Mouse (Mus musculus) G1E (cell line): ENCODE data around the gene Rsbn1. TPM values are rescaled to one million over a fixed set of nuclear protein-coding genes. Genes with fewer than 3 reads are reported as not detected.

Experiments used
- ATAC-seq: 2 replicates; pipeline ENCODE4 v1.8.0; 2016; ENCODE audit warnings: mild to moderate bottlenecking; ENCODE audit not compliant: insufficient number of reproducible peaks, poor library complexity, low FRiP score, severe bottlenecking; ENCODE audit errors: extremely low read depth
- DNase-seq: peaks from one replicate; pipeline ENCODE4 v3.0.0; 2012; ENCODE audit warnings: low spot score
- H3K27me3 ChIP-seq: 2 replicates; pipeline ENCODE4 v1.6.1; 2012; ENCODE audit warnings: mild to moderate bottlenecking, low read length, inconsistent platforms; ENCODE audit not compliant: insufficient read depth
- H3K36me3 ChIP-seq: replicated peaks from 2 replicates; pipeline ENCODE3; 2012; ENCODE audit warnings: mild to moderate bottlenecking, inconsistent platforms
- H3K4me1 ChIP-seq: 2 replicates; pipeline ENCODE4 v1.6.1; 2012; ENCODE audit warnings: low read depth, low read length, inconsistent platforms, mixed read lengths; ENCODE audit not compliant: insufficient read depth
- H3K4me3 ChIP-seq: 2 replicates; pipeline ENCODE4 v1.5.1; 2012; ENCODE audit warnings: low read depth, mild to moderate bottlenecking, inconsistent platforms, low read length, moderate library complexity, mixed read lengths
- H3K9me3 ChIP-seq: replicated peaks from 2 replicates; pipeline ENCODE4 v1.6.1; 2012; ENCODE audit warnings: inconsistent platforms
- CTCF ChIP-seq: IDR thresholded peaks from 2 replicates; pipeline ENCODE4 v1.5.1; 2012; ENCODE audit warnings: low read depth, low read length, inconsistent platforms, mixed read lengths
- GATA1 ChIP-seq: IDR thresholded peaks from 2 replicates; pipeline ENCODE4 v1.6.1; 2012; ENCODE audit warnings: borderline replicate concordance, low read length, inconsistent platforms, mixed read lengths
- GATA2 ChIP-seq: IDR thresholded peaks from 2 replicates; pipeline ENCODE4 v1.6.1; 2012; ENCODE audit warnings: low read depth, low read length, inconsistent platforms, borderline replicate concordance
- POLR2AphosphoS5 ChIP-seq: IDR thresholded peaks from 2 replicates; pipeline ENCODE4 v1.6.1; 2012; ENCODE audit warnings: low read depth, low read length, inconsistent platforms; ENCODE audit not compliant: insufficient replicate concordance
- TAL1 ChIP-seq: conservative IDR thresholded peaks from 2 replicates; pipeline ENCODE4 v1.6.1; 2012; ENCODE audit warnings: low read depth, low read length, inconsistent platforms, mixed read lengths
- polyA plus RNA-seq: library from polyadenylated mRNA; stranded (reverse); fragments of >175 nt; gene quantifications from 2 replicates; pipeline ENCODE4 v1.2.3, GENCODE M21; 2012
- total RNA-seq, 2 experiments: library from RNA; stranded (forward) in 1 of 2; stranded (reverse) in 1 of 2; fragments of 200-1000 nt in 1 of 2; fragments of >200 nt in 1 of 2; fragmentation: Nextera tagmentation in 1 of 2; gene quantifications; 2 replicates each; pipeline ENCODE4 v1.2.3; 2014 to 2017

Gene Rsbn1
- total and polyA plus RNA-seq, 3 experiments = 13.3 to 38.9 (median 34.7) TPM

DNA sequence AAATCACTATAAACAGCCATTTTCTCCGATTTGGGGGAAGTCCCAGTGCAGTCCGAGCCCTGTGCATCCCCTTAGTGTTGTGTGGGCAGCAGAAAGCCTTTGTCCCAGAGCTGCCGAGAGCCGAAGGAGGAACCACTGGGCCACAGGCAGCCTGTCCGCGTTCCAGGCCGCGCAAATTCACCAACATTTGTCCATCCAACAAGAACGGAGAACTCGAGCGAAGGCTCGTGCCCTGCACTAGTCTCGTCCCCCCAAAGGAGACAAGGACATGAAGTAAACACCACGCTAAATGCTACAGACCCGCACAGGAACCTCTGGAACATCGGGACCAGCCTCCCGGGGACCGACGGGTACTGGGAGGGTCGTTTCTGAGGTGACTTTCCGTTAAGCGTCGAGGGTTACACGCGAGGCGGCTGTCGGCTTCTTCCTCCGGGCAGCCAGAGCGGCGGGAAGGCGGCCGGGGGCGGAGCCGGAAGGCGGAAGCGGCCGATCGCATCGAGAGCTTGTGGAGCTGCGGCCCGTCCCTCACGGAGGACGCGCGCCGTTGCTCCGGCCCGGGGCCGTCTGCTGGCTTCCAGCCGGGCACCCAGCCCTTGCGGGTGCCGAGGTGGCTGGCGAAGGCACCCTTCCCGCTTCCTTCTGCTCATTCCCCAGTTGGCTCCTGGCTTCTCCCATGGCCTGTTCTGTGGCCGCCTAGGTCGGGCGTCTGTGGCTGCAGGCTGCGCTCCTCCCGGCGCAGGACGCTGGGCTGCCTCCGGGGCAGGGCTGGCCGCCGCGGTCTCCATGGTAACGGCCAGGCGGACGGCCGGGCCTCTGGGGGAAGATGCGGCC lies 54.2 kb downstream of the Rsbn1 start, which contains the start of gene Phtf1:
Gene Phtf1, plus strand, starts transcription at position 250 of the 831 bp plus-strand sequence.
- no peaks in the 10 kb centered on the region for H3K27me3 ChIP-seq
- peak; percentile 73 for ATAC-seq

DNA sequence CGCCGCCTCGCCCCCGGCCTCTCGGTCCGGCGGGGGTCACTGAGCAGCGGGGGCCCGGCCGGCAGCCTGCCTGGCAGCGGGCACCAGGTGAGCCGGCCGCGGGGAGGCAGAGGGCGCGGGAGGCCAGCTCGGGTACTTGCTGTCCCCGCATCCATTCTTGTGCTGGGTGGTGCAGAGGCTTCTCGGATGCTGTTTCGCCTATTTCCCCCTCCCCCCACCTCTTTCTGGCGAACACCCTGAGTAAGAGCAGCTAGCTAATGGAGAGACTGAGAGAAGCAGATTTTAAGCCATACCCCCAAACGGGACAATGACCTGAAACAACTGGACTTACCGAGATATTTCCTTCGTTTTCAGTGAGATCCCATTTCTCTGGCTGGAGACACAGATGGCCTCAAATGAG lies 54.8 kb downstream of the Rsbn1 start:
- TF ChIP-seq TAL1 = no peak
- no peak for TF ChIP-seq POLR2AphosphoS5
- no peak for TF ChIP-seq GATA1
- TF ChIP-seq CTCF = no peak
- TF ChIP-seq GATA2 = no peak
- Histone ChIP-seq H3K36me3 (peaks cover 37% of the 10 kb centered on the region), H3K4me3 (peak overlapping the region; percentile 93), H3K4me1 (peaks cover 29% of the 10 kb centered on the region), H3K9me3 (no peaks in the 10 kb centered on the region), H3K27me3 (no peaks in the 10 kb centered on the region)
- ATAC-seq (no peak), DNase-seq (no peak)

More for the DNA sequence above, 54.2 kb downstream of the Rsbn1 start, which contains the start of gene Phtf1:
- Histone ChIP-seq H3K36me3 (peaks cover 37% of the 10 kb centered on the region), H3K4me3 (peak within 1 kb of the TSS; percentile 93), H3K9me3 (no peaks in the 10 kb centered on the region), H3K4me1 (peaks cover 26% of the 10 kb centered on the region)
- peak; percentile 67 for DNase-seq
- TF ChIP-seq GATA1 (no peak), GATA2 (no peak), CTCF (no peak), TAL1 (no peak), POLR2AphosphoS5 (peak; percentile 85; the same call in 1 of the 2 replicates)

DNA sequence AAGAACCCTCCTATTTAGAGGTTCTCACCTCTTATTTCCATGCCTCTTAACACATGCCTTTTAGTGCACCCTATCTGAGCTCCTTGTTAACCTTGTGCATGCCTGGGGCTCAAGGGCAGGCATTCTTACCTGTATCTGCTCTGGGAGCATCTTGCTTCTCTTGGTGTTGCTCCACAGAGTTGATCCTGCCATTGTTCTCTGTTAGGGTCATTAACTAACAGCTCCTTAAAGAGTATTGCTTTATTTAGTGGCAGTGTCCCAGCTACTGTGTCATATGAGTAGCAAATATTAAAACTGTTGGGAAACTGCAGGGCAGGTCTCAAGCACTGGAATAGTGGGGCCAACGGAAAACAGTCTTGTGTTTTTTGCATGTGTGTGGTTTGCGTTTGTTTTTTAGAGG lies 57.2 kb downstream of the Rsbn1 start:
- no peak for TF ChIP-seq GATA2
- no peak for TF ChIP-seq POLR2AphosphoS5
- no peak for TF ChIP-seq TAL1
- no peak for TF ChIP-seq GATA1
- TF ChIP-seq CTCF = no peak
- H3K9me3 ChIP-seq = no peaks in the 10 kb centered on the region
- peaks cover 29% of the 10 kb centered on the region for H3K4me1 ChIP-seq

DNA sequence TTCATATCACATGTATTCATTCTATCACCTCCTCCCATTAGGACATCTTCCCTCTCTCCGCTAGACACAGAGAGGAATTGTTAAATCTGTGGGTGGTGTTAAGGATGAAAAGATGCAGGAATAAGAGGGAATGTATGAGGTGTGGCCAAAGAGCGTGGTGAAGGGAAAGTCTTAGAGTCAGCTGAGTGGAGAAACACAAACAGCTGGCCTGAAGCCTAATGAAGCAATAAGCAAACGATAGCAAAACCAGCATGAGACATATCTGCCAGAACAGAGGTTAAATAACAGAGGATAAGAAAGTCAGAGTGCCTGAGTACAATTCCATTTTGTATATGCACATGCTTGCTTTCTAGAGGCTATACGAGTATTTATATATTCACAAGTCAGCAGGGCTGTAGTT lies 70.6 kb downstream of the Rsbn1 start:
- peaks cover 89% of the 10 kb centered on the region for H3K36me3 ChIP-seq
- H3K9me3 ChIP-seq = no peaks in the 10 kb centered on the region
- H3K27me3 ChIP-seq = no peaks in the 10 kb centered on the region
- no peak for TF ChIP-seq GATA2
- TF ChIP-seq GATA1 = no peak
- no peak for TF ChIP-seq TAL1
- TF ChIP-seq POLR2AphosphoS5 = no peak
- TF ChIP-seq CTCF = no peak
- DNase-seq (no peak), ATAC-seq (no peak)
- no peaks in the 10 kb centered on the region for H3K4me1 ChIP-seq
- H3K4me3 ChIP-seq = no peak overlapping the region

More for the DNA sequence above, 57.2 kb downstream of the Rsbn1 start:
- H3K27me3 ChIP-seq = no peaks in the 10 kb centered on the region
- no peak for ATAC-seq
- no peak for DNase-seq
- peaks cover 40% of the 10 kb centered on the region for H3K36me3 ChIP-seq
- no peak overlapping the region for H3K4me3 ChIP-seq

DNA sequence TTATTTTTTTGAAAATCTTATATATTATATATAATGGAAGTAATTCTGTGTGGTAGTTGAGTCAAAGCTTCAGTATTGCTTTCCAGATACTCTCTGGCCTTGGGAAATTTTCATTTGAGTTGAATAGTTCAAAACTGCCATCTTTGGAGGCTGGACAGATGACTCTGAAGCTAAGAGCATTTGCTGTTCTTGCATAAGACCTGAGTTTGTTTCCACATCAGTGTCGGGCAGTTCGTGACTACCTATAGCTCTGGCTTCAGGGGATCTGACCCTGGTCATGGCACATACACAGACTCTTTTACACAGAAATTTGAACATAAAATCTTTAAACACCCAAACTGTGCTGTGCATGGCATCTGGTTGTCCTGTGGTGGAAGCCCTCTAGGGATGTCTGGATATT lies 71.3 kb downstream of the Rsbn1 start:
- Histone ChIP-seq H3K27me3 (no peaks in the 10 kb centered on the region), H3K36me3 (peaks cover 89% of the 10 kb centered on the region), H3K4me3 (no peak overlapping the region), H3K9me3 (no peaks in the 10 kb centered on the region), H3K4me1 (no peaks in the 10 kb centered on the region)
- no peak for TF ChIP-seq TAL1
- TF ChIP-seq CTCF = no peak
- TF ChIP-seq GATA2 = no peak
- TF ChIP-seq GATA1 = no peak
- no peak for TF ChIP-seq POLR2AphosphoS5
- DNase-seq (no peak), ATAC-seq (no peak)

DNA sequence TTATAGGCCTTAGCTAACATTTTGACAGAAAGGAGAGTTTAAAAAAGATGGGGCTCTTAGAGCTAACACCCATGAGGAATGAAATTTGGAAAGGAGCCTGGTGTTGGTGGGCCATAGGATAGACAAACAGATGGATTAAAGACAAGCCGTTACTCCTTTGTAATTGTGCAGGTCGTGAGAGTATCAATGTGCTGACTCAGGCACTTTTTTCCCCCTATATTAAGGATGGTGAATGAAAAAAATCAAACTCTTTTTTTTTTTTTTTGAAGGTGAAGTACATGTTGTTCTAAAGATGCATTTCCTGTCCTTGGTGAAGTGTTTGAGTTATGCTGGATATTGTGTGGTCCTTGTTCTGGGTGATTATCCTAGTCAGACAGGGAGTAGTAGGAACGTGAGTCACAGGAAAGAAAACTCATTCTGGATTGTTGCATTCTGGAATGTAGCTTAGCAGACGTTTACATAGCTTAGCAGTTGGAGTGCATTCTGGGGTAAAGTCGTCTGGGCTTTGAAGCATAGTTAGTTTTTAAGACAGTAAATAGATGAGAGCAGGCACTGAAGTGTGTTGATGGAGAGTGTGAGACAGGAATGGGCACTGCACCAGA lies 74.0 kb downstream of the Rsbn1 start:
- no peaks in the 10 kb centered on the region for H3K9me3 ChIP-seq
- TF ChIP-seq CTCF = no peak
- no peak for TF ChIP-seq TAL1
- peaks cover 89% of the 10 kb centered on the region for H3K36me3 ChIP-seq
- no peak overlapping the region for H3K4me3 ChIP-seq
- DNase-seq (no peak), ATAC-seq (no peak)
- H3K4me1 ChIP-seq = no peaks in the 10 kb centered on the region
- no peaks in the 10 kb centered on the region for H3K27me3 ChIP-seq
